Mouse (Mus musculus) myocyte (in vitro differentiated cells): Measurements from ENCODE around the gene Slit3. TPM values are rescaled to one million over a fixed set of nuclear protein-coding genes. Genes with fewer than 3 reads are reported as not detected.

ENCODE experiments used
- H3K27me3 ChIP-seq: one replicate; pipeline ENCODE4 v1.6.1; 2011; ENCODE audit not compliant: control insufficient read depth, insufficient read depth, insufficient read length
- H3K36me3 ChIP-seq: one replicate; pipeline ENCODE4 v1.6.1; 2011; ENCODE audit not compliant: control insufficient read depth, insufficient read depth
- H3K4me2 ChIP-seq: one replicate; pipeline ENCODE4 v1.6.1; 2011; ENCODE audit warnings: low read depth, control low read depth
- H3K4me3 ChIP-seq: one replicate; pipeline ENCODE4 v1.5.1; 2011; ENCODE audit warnings: mild to moderate bottlenecking, control low read depth, moderate library complexity
- H3K79me2 ChIP-seq: one replicate; pipeline ENCODE4 v1.6.1; 2011; ENCODE audit not compliant: control insufficient read depth, insufficient read depth
- H3ac ChIP-seq: one replicate; pipeline ENCODE4 v1.6.1; 2011; ENCODE audit not compliant: control insufficient read depth, insufficient read length
- CEBPB ChIP-seq: IDR thresholded peaks from 2 replicates; pipeline ENCODE4 v1.6.1; 2011; ENCODE audit warnings: mild to moderate bottlenecking, moderate library complexity; ENCODE audit not compliant: poor library complexity, insufficient read depth, severe bottlenecking
- E2F4 ChIP-seq: IDR thresholded peaks from one replicate; pipeline ENCODE4 v1.6.1; 2011; ENCODE audit warnings: mild to moderate bottlenecking, control low read depth, moderate library complexity; ENCODE audit not compliant: insufficient read depth
- MAX ChIP-seq: IDR thresholded peaks from one replicate; pipeline ENCODE4 v1.6.1; 2011; ENCODE audit warnings: low read depth, mild to moderate bottlenecking, control low read depth
- MYOD1 ChIP-seq, 3 experiments: IDR thresholded peaks; one replicate each; pipeline ENCODE4 v1.6.1; 2011; ENCODE audit warnings: control low read depth in 2 of 3, low read depth in 2 of 3, mild to moderate bottlenecking in 2 of 3, moderate library complexity in 1 of 3; ENCODE audit not compliant: insufficient read length in 2 of 3, control insufficient read depth in 1 of 3
- MYOG ChIP-seq, 3 experiments: IDR thresholded peaks; one replicate each; pipeline ENCODE4 v1.6.1; 2011; ENCODE audit warnings: control low read depth in 2 of 3, low read depth in 2 of 3, mild to moderate bottlenecking in 2 of 3; ENCODE audit not compliant: insufficient read length in 2 of 3, control insufficient read depth in 1 of 3, insufficient read depth in 1 of 3
- POLR2A ChIP-seq: IDR thresholded peaks from one replicate; pipeline ENCODE4 v1.6.1; 2011; ENCODE audit warnings: low read depth, mild to moderate bottlenecking, control low read depth, moderate library complexity; ENCODE audit not compliant: insufficient read length
- POLR2AphosphoS2 ChIP-seq: IDR thresholded peaks from one replicate; pipeline ENCODE4 v1.6.1; 2011; ENCODE audit warnings: low read depth, control low read depth; ENCODE audit not compliant: insufficient read length
- REST ChIP-seq: IDR thresholded peaks from one replicate; pipeline ENCODE4 v1.6.1; 2011; ENCODE audit warnings: mild to moderate bottlenecking, control low read depth, moderate library complexity; ENCODE audit not compliant: insufficient read depth, insufficient read length
- SRF ChIP-seq: IDR thresholded peaks from one replicate; pipeline ENCODE4 v1.6.1; 2011; ENCODE audit warnings: low read depth; ENCODE audit not compliant: control insufficient read depth, insufficient read length
- TCF12 ChIP-seq: IDR thresholded peaks from one replicate; pipeline ENCODE4 v1.6.1; 2011; ENCODE audit warnings: mild to moderate bottlenecking, control low read depth; ENCODE audit not compliant: poor library complexity, insufficient read depth, severe bottlenecking
- TCF3 ChIP-seq: IDR thresholded peaks from one replicate; pipeline ENCODE4 v1.6.1; 2011; ENCODE audit warnings: low read depth, control low read depth; ENCODE audit not compliant: insufficient read length
- USF1 ChIP-seq: IDR thresholded peaks from one replicate; pipeline ENCODE4 v1.6.1; 2011; ENCODE audit warnings: low read depth, mild to moderate bottlenecking, control low read depth, moderate library complexity
- polyA plus RNA-seq: library from polyadenylated mRNA; unstranded; fragments of >200 nt; fragmentation: generic; extraction: Trizol; gene quantifications from one replicate; pipeline ENCODE4 v1.2.1, GENCODE M21; 2012; ENCODE audit warnings: missing spikeins

Slit3 gene
- polyA plus RNA-seq, 1 experiment, result not detected

DNA sequence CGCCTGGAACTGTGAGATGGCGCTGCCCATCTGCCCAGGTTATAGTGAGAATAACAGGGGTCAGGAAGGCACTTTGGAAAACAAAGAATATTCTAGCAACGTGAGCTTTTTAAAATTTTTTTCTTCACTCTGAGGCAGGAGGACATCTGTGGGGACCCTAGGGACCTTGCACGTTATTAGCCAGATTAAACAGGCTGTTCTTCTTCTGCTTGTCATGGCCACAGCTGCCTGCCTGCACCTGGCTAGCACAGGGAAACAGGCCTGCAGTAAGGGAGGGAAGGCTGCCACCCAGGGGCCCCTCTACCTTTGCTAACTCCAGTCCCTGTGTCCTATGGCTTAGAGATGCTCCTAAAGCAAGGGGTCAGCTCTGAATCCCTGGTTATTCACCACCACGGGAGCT is 487.8 kb downstream of the Slit3 start:
- Histone ChIP-seq H3K4me2 (no peak overlapping the region), H3K36me3 (no peaks in the 10 kb centered on the region), H3K79me2 (no peaks in the 10 kb centered on the region), H3K4me3 (no peak overlapping the region), H3ac (no peak overlapping the region), H3K27me3 (no peaks in the 10 kb centered on the region)
- TF ChIP-seq POLR2AphosphoS2, result no peak
- TF ChIP-seq E2F4, result no peak
- TF ChIP-seq SRF, result no peak
- TF ChIP-seq TCF3, result no peak
- TF ChIP-seq CEBPB, result no peak
- TF ChIP-seq TCF12, result no peak
- TF ChIP-seq USF1, result no peak
- no peak for TF ChIP-seq REST
- TF ChIP-seq MYOD1 (IDR thresholded peaks at IDR 0.05; ENCODE audit: control insufficient read depth in 1 of 3, insufficient read length in 2 of 3, low read depth in 2 of 3), result no peak

DNA sequence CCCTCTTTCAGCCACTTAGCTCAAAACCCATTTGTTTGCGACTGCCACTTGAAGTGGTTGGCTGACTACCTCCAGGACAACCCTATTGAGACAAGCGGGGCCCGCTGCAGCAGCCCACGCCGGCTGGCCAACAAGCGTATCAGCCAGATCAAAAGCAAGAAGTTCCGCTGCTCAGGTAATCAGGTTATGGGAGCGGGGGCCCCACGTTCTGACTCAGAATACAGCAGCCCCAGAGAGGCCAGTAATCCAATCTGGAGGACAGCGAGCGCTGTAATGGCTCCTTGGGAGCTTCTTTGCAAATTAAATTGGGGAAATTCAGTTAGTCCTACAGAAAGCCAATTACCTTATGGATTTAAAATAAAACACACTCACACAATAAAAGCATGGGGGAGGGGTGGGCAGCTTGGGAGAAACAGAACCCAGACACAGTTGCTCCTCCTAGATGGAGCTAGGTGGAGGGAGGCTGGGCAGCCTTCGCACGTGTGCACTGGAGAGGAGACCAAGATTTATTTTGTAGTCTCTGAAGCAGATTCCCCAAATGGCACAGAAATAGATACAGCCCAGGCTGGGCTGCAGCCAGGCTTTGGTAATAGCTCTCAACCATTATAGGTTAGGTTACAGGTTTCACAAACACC is 491.4 kb downstream of the Slit3 start:
- H3K4me3 ChIP-seq, result no peak overlapping the region
- TF ChIP-seq TCF3, result no peak
- no peak for TF ChIP-seq SRF
- no peak for TF ChIP-seq MAX
- TF ChIP-seq REST, result no peak
- TF ChIP-seq CEBPB, result no peak
- TF ChIP-seq MYOG (IDR thresholded peaks at IDR 0.05; ENCODE audit: control insufficient read depth in 1 of 3, insufficient read depth in 1 of 3, insufficient read length in 2 of 3, low read depth in 2 of 3), result no peak
- no peak for TF ChIP-seq E2F4
- TF ChIP-seq USF1, result no peak
- no peak for TF ChIP-seq TCF12
- TF ChIP-seq POLR2AphosphoS2, result no peak
- no peak for TF ChIP-seq POLR2A
- no peak for TF ChIP-seq MYOD1 (IDR thresholded peaks at IDR 0.05; ENCODE audit: control insufficient read depth in 1 of 3, insufficient read length in 2 of 3, low read depth in 2 of 3)
- no peak overlapping the region for H3K4me2 ChIP-seq
- no peaks in the 10 kb centered on the region for H3K36me3 ChIP-seq
- H3ac ChIP-seq, result no peak overlapping the region
- H3K79me2 ChIP-seq, result no peaks in the 10 kb centered on the region
- H3K27me3 ChIP-seq, result no peaks in the 10 kb centered on the region

DNA sequence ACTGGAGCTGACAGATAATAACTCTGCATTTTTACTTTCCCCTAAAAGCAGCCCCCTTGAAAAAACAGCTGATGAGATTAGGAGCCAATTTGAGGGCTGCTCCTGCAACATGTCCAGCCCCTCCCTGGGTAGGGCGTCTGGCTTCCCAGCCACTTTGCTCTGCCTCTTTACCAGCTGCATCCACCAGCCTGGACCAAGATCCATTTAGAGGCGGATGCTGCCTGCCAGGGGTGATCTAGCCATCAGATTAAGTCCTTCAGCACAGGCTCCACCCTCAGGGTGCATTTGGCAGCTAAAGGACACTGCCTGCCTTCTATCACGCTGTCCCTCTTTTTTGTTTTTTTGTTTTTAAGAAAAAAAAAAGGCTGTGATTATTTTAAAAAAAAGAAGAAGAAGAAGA is 493.5 kb downstream of the Slit3 start:
- Histone ChIP-seq H3K79me2 (no peaks in the 10 kb centered on the region), H3ac (no peak overlapping the region), H3K27me3 (no peaks in the 10 kb centered on the region), H3K4me3 (no peak overlapping the region), H3K36me3 (no peaks in the 10 kb centered on the region), H3K4me2 (no peak overlapping the region)
- TF ChIP-seq POLR2A (no peak), TCF3 (no peak), MYOD1 (IDR thresholded peaks at IDR 0.05; ENCODE audit: control insufficient read depth in 1 of 3, insufficient read length in 2 of 3, low read depth in 2 of 3) (no peak), POLR2AphosphoS2 (no peak), CEBPB (no peak), MAX (no peak), USF1 (no peak), TCF12 (no peak), E2F4 (no peak), MYOG (IDR thresholded peaks at IDR 0.05; ENCODE audit: control insufficient read depth in 1 of 3, insufficient read depth in 1 of 3, insufficient read length in 2 of 3, low read depth in 2 of 3) (no peak), REST (no peak), SRF (no peak)

DNA sequence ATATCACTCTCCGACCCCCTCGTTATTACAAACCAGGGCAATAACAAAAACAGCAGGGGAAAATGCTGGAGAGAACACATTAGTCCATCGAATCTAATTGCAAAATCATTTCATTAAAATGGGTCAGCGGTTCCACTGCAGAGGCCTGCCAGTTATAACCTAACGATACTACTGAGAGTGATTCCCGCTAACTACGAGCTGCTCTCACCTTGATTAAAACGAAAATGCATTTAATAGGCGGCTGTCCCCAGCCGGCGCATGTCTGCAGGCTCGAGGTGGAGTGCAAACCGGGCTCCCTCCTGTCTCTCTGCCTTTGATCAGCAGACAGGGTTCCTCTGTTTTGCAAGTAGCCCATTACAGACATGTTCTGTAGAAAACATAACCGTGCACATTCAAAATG is 498.4 kb downstream of the Slit3 start:
- Histone ChIP-seq H3K36me3 (no peaks in the 10 kb centered on the region), H3K79me2 (no peaks in the 10 kb centered on the region), H3ac (no peak overlapping the region), H3K4me2 (no peak overlapping the region), H3K27me3 (no peaks in the 10 kb centered on the region), H3K4me3 (no peak overlapping the region)
- no peak for TF ChIP-seq MYOD1 (IDR thresholded peaks at IDR 0.05; ENCODE audit: control insufficient read depth in 1 of 3, insufficient read length in 2 of 3, low read depth in 2 of 3)
- no peak for TF ChIP-seq POLR2AphosphoS2
- no peak for TF ChIP-seq MYOG (IDR thresholded peaks at IDR 0.05; ENCODE audit: control insufficient read depth in 1 of 3, insufficient read depth in 1 of 3, insufficient read length in 2 of 3, low read depth in 2 of 3)
- TF ChIP-seq CEBPB, result no peak
- TF ChIP-seq USF1, result no peak
- TF ChIP-seq SRF, result no peak
- no peak for TF ChIP-seq REST
- TF ChIP-seq E2F4, result no peak
- no peak for TF ChIP-seq TCF3
- no peak for TF ChIP-seq POLR2A
- TF ChIP-seq MAX, result no peak
- TF ChIP-seq TCF12, result no peak

DNA sequence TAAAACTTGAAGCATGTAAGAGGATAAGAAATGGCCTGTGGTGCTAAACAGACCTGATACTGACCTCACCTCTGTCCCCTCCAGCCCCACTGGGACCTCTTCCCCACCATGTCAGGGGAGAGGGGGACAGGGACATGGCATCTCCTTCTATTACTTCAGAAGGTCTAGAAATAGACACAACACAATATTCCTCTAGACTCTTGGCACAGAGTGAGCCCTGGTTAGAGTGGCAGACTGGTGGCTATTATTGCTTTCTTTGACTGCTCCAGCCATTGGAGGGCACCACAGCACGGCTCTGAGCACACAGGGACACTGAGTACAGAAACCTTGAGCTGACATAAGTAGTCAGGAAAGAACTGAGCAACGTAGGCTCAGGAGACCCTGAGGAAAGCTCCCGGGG is 501.7 kb downstream of the Slit3 start:
- no peak overlapping the region for H3K4me2 ChIP-seq
- TF ChIP-seq MYOD1 (IDR thresholded peaks at IDR 0.05; ENCODE audit: control insufficient read depth in 1 of 3, insufficient read length in 2 of 3, low read depth in 2 of 3) (no peak), E2F4 (no peak), TCF3 (no peak)

More for the DNA sequence above, 501.7 kb downstream of the Slit3 start:
- no peaks in the 10 kb centered on the region for H3K79me2 ChIP-seq
- no peaks in the 10 kb centered on the region for H3K27me3 ChIP-seq
- H3K4me3 ChIP-seq, result no peak overlapping the region
- no peaks in the 10 kb centered on the region for H3K36me3 ChIP-seq
- no peak overlapping the region for H3ac ChIP-seq
